Mouse (Mus musculus) T-helper 1 cell (primary cell): Measurements from ENCODE around the gene Atp6v0a1.

Experiments
- in situ Hi-C: fragments of 300-600 bp; cut with MboI, MseI; formaldehyde crosslinking; loops from one replicate; pipeline ENCODE4 v1.15.1; 2025; ENCODE audit warnings: high pct_unique_total_duplicates

The Atp6v0a1 gene

GRCm38 (mm10) chr11:101082208-101083082, 73.2 kb downstream of the Atp6v0a1 start, which contains the start of gene Coasy:
Gene Coasy, plus strand, starts transcription at chr11:101082565.
- in situ Hi-C loops, result loop anchor here (5.0 kb wide), 1 partner anchor 90 kb away; the partner anchor contains the start of genes Cntnap1 and Plekhh3

- in situ Hi-C loops, result loop anchor here (5.0 kb wide), 1 partner anchor 89 kb away; the partner anchor contains the start of genes Cntnap1 and Plekhh3
These were observed 73.9 kb downstream of the Atp6v0a1 start for GRCm38 (mm10) chr11:101083083-101083697.

- in situ Hi-C loops, result loop anchor here (5.0 kb wide), 1 partner anchor 88 kb away; the partner anchor contains the start of genes Cntnap1 and Plekhh3
These were observed 75.0 kb downstream of the Atp6v0a1 start for GRCm38 (mm10) chr11:101084246-101084645.

GRCm38 (mm10) chr11:101084811-101085210, 75.6 kb downstream of the Atp6v0a1 start:
- in situ Hi-C loops, result loop anchor here (5.0 kb wide), 1 partner anchor 87 kb away; the partner anchor contains the start of genes Cntnap1 and Plekhh3

GRCm38 (mm10) chr11:101085617-101086322, 76.5 kb downstream of the Atp6v0a1 start:
- in situ Hi-C loops, result no loop called here

- in situ Hi-C loops, result no loop called here
These were observed 77.0 kb downstream of the Atp6v0a1 start for GRCm38 (mm10) chr11:101086323-101086674.

- in situ Hi-C loops, result no loop called here
These were observed 77.8 kb downstream of the Atp6v0a1 start, which contains the start of gene Mlx for GRCm38 (mm10) chr11:101086756-101087681. Gene Mlx, plus strand, starts transcription at chr11:101087277.

- in situ Hi-C loops, result no loop called here
These were observed 78.4 kb downstream of the Atp6v0a1 start for GRCm38 (mm10) chr11:101087682-101088055.

GRCm38 (mm10) chr11:101089931-101090330, 80.7 kb downstream of the Atp6v0a1 start:
- in situ Hi-C loops, result no loop called here

GRCm38 (mm10) chr11:101094930-101095313, 85.7 kb downstream of the Atp6v0a1 start:
- in situ Hi-C loops, result no loop called here

GRCm38 (mm10) chr11:101095314-101096024, 86.2 kb downstream of the Atp6v0a1 start, which contains the start of gene Psmc3ip:
Gene Psmc3ip, minus strand, starts transcription at chr11:101095436.
- in situ Hi-C loops, result no loop called here

- in situ Hi-C loops, result no loop called here
These were observed 89.0 kb downstream of the Atp6v0a1 start for GRCm38 (mm10) chr11:101098231-101098630.

GRCm38 (mm10) chr11:101103011-101103410, 93.8 kb downstream of the Atp6v0a1 start:
- in situ Hi-C loops, result no loop called here

GRCm38 (mm10) chr11:101109351-101109750, 100.1 kb downstream of the Atp6v0a1 start:
- in situ Hi-C loops, result no loop called here

GRCm38 (mm10) chr11:101110708-101111107, 101.5 kb downstream of the Atp6v0a1 start:
- in situ Hi-C loops, result no loop called here

- in situ Hi-C loops, result no loop called here
These were observed 101.9 kb downstream of the Atp6v0a1 start for GRCm38 (mm10) chr11:101111178-101111577.

GRCm38 (mm10) chr11:101112186-101112585, 102.9 kb downstream of the Atp6v0a1 start:
- in situ Hi-C loops, result no loop called here
